Mouse (Mus musculus) forebrain, postnatal 0 days (tissue): ENCODE measurements around the gene Il12rb1. TPM values are rescaled to one million over a fixed set of nuclear protein-coding genes. Genes with fewer than 3 reads are reported as not detected.

ENCODE experiments used
- ATAC-seq: fragments of 200-750 bp; cut with Nextera tagmentation; 2 replicates; pipeline ENCODE4 v1.8.0; 2017; ENCODE audit warnings: mild to moderate bottlenecking, moderate library complexity
- DNase-seq: peaks from one replicate; pipeline ENCODE4 v3.0.0-alpha.2; 2015
- H3K27ac ChIP-seq: fragments of 300-500 bp; sonication (generic); 2 replicates; pipeline ENCODE4 v1.5.1; 2014; ENCODE audit warnings: low read depth, mild to moderate bottlenecking, antibody characterized with exemption, low read length, moderate library complexity, mixed read lengths
- H3K27me3 ChIP-seq: fragments of 300-500 bp; sonication (generic); 2 replicates; pipeline ENCODE4 v1.6.1; 2014; ENCODE audit warnings: mild to moderate bottlenecking, low read length, mixed read lengths; ENCODE audit not compliant: insufficient read depth
- H3K36me3 ChIP-seq: fragments of 300-500 bp; sonication (generic); 2 replicates; pipeline ENCODE4 v1.6.1; 2014; ENCODE audit warnings: mild to moderate bottlenecking, moderate library complexity; ENCODE audit not compliant: insufficient read depth
- H3K4me1 ChIP-seq: fragments of 300-500 bp; sonication (generic); 2 replicates; pipeline ENCODE4 v1.6.1; 2014; ENCODE audit warnings: antibody characterized with exemption; ENCODE audit not compliant: insufficient read depth
- H3K4me2 ChIP-seq: fragments of 300-500 bp; sonication (generic); 2 replicates; pipeline ENCODE4 v1.6.1; 2014; ENCODE audit warnings: low read depth, mild to moderate bottlenecking, moderate library complexity
- H3K4me3 ChIP-seq: fragments of 300-500 bp; sonication (generic); 2 replicates; pipeline ENCODE4 v1.5.1; 2014; ENCODE audit warnings: low read depth, low read length, mixed read lengths
- H3K9ac ChIP-seq: fragments of 300-500 bp; sonication (generic); 2 replicates; pipeline ENCODE4 v1.6.1; 2014; ENCODE audit warnings: mild to moderate bottlenecking
- H3K9me3 ChIP-seq: fragments of 300-500 bp; sonication (generic); 2 replicates; pipeline ENCODE4 v1.6.1; 2016; ENCODE audit warnings: low read length
- CTCF ChIP-seq: sonication (generic); IDR thresholded peaks from 2 replicates; pipeline ENCODE4 v1.5.1; 2016; ENCODE audit warnings: antibody characterized with exemption, control low read depth, low read depth
- WGBS: fragments of 180-500 bp; shearing (Covaris S2); extraction: QIAGEN DNeasy Blood & Tissue Kit; methylation state at CpG from one replicate; pipeline ENCODE4 v1.1.7; 2014; 5-methylcytosine and 5-hydroxymethylcytosine counted together
- polyA plus RNA-seq: library from polyadenylated mRNA; unstranded; fragments of >200 nt; fragmentation: Nextera tagmentation; extraction: Ambion mirVana; gene quantifications from 2 replicates; pipeline ENCODE4 v1.2.1, GENCODE M21; 2015
- total RNA-seq: library from RNA; depleted of rRNA; stranded (reverse); fragments of >200 nt; gene quantifications from 2 replicates; pipeline ENCODE4 v1.2.3, GENCODE M21; 2014

The Il12rb1 gene
- total and polyA plus RNA-seq, 2 experiments from 2014 or later = 0.05 TPM; not detected in 1

GRCm38 (mm10) chr8:70798281-70798680, 10.0 kb upstream of the Il12rb1 start:
- H3K9me3 ChIP-seq = no peaks in the 10 kb centered on the region
- peak overlapping the region; percentile 62 for H3K4me3 ChIP-seq
- no peak overlapping the region for H3K27ac ChIP-seq
- H3K27me3 ChIP-seq = peaks cover 5% of the 10 kb centered on the region
- DNase-seq = peak; percentile 49
- WGBS = 11% methylated on average over 15 of the region's 15 CpGs
- H3K36me3 ChIP-seq = no peaks in the 10 kb centered on the region
- no peak for TF ChIP-seq CTCF
- peak overlapping the region; percentile 94 for H3K4me2 ChIP-seq
- no peak for ATAC-seq
- peak overlapping the region; percentile 59; the same call in 1 of the 2 replicates for H3K9ac ChIP-seq
- H3K4me1 ChIP-seq = peaks cover 22% of the 10 kb centered on the region

GRCm38 (mm10) chr8:70800648-70801047, 7.6 kb upstream of the Il12rb1 start:
- H3K4me2 ChIP-seq = no peak overlapping the region
- no peak overlapping the region for H3K4me3 ChIP-seq
- no peak overlapping the region for H3K27ac ChIP-seq
- DNase-seq = no peak
- 48% methylated on average over 10 of the region's 10 CpGs for WGBS
- TF ChIP-seq CTCF = no peak
- no peaks in the 10 kb centered on the region for H3K36me3 ChIP-seq
- no peaks in the 10 kb centered on the region for H3K9me3 ChIP-seq
- H3K9ac ChIP-seq = no peak overlapping the region
- H3K27me3 ChIP-seq = peaks cover 14% of the 10 kb centered on the region
- H3K4me1 ChIP-seq = peaks cover 30% of the 10 kb centered on the region
- ATAC-seq = no peak

GRCm38 (mm10) chr8:70801156-70801555, 7.1 kb upstream of the Il12rb1 start:
- ATAC-seq (no peak), DNase-seq (no peak)
- no peak overlapping the region for H3K27ac ChIP-seq
- no peak overlapping the region for H3K4me2 ChIP-seq
- H3K9me3 ChIP-seq = no peaks in the 10 kb centered on the region
- H3K36me3 ChIP-seq = no peaks in the 10 kb centered on the region
- 29% methylated on average over 15 of the region's 15 CpGs for WGBS
- H3K4me1 ChIP-seq = peaks cover 28% of the 10 kb centered on the region
- TF ChIP-seq CTCF = no peak
- H3K4me3 ChIP-seq = no peak overlapping the region
- H3K9ac ChIP-seq = no peak overlapping the region
- peaks cover 14% of the 10 kb centered on the region for H3K27me3 ChIP-seq

GRCm38 (mm10) chr8:70801830-70802229, 6.4 kb upstream of the Il12rb1 start:
- H3K27me3 ChIP-seq = peaks cover 14% of the 10 kb centered on the region
- ATAC-seq = no peak
- TF ChIP-seq CTCF = no peak
- no peaks in the 10 kb centered on the region for H3K36me3 ChIP-seq
- no peaks in the 10 kb centered on the region for H3K9me3 ChIP-seq
- no peak overlapping the region for H3K27ac ChIP-seq
- WGBS = 97% methylated on average over 1 of the region's 1 CpGs
- H3K4me3 ChIP-seq = no peak overlapping the region
- DNase-seq = no peak
- H3K4me2 ChIP-seq = no peak overlapping the region
- H3K9ac ChIP-seq = no peak overlapping the region
- peaks cover 23% of the 10 kb centered on the region; the same call in 1 of the 2 replicates for H3K4me1 ChIP-seq

GRCm38 (mm10) chr8:70802786-70803510, 5.3 kb upstream of the Il12rb1 start:
- no peak overlapping the region for H3K4me3 ChIP-seq
- H3K4me2 ChIP-seq = no peak overlapping the region
- DNase-seq (no peak), ATAC-seq (no peak)
- H3K27ac ChIP-seq = no peak overlapping the region
- H3K27me3 ChIP-seq = peaks cover 14% of the 10 kb centered on the region
- 77% methylated on average over 11 of the region's 11 CpGs for WGBS
- no peaks in the 10 kb centered on the region for H3K9me3 ChIP-seq
- TF ChIP-seq CTCF = no peak
- no peaks in the 10 kb centered on the region for H3K36me3 ChIP-seq
- no peak overlapping the region for H3K9ac ChIP-seq
- H3K4me1 ChIP-seq = peaks cover 21% of the 10 kb centered on the region; the same call in 1 of the 2 replicates

- no peak for TF ChIP-seq CTCF
- WGBS = 2% methylated on average over 46 of the region's 47 CpGs
- DNase-seq = no peak
These were observed 4.3 kb upstream of the Il12rb1 start for GRCm38 (mm10) chr8:70803761-70804480.

More at GRCm38 (mm10) chr8:70803761-70804480, 4.3 kb upstream of the Il12rb1 start:
- Histone ChIP-seq H3K9me3 (no peaks in the 10 kb centered on the region), H3K4me1 (peaks cover 14% of the 10 kb centered on the region; the same call in 1 of the 2 replicates), H3K9ac (peak overlapping the region; percentile 37), H3K4me3 (peak overlapping the region; percentile 54), H3K27me3 (peaks cover 14% of the 10 kb centered on the region), H3K27ac (no peak overlapping the region), H3K36me3 (no peaks in the 10 kb centered on the region), H3K4me2 (peak overlapping the region; percentile 79)
- no peak for ATAC-seq
